Mouse (Mus musculus): ENCODE results near the gene Anapc11.
A peak's percentile ranks its signal among the peaks of the same experiment; 100 is the strongest.

DNA sequence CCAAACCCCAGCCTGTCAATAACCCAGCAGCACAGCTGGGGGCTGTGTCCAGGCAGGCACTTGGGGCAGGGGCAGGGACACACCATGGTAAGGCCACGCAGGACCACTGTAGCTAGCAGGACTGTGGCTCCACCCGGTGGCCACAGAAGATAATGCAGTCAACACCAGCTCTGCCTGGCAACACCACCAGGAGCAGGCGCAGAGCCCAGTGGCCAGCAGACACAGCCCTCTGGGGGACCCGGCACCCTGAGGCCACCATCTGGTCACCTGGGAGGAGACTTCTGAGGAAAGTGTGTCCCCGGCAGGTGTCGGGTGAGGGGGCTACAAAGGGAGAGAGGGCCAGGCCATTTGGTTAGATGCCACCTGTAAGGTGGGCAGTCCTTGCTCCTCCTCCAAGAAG lies 14.5 kb downstream of the Anapc11 start:
- no peak for TF ChIP-seq POLR2A (IDR thresholded peaks at IDR 0.05; ENCODE audit: low read depth, low read length)
- peak; percentile 84 for TF ChIP-seq CTCF (conservative IDR thresholded peaks at IDR 0.05; ENCODE audit: insufficient read depth, insufficient read length, low read depth, low read length)
